Mouse (Mus musculus): ENCODE results near the gene Kmt5c. TPM values are rescaled to one million over a fixed set of nuclear protein-coding genes. Genes with fewer than 3 reads are reported as not detected.

Kmt5c gene
- polyA plus RNA-seq, 1 experiment from 2014 or later = 61.6 TPM

DNA sequence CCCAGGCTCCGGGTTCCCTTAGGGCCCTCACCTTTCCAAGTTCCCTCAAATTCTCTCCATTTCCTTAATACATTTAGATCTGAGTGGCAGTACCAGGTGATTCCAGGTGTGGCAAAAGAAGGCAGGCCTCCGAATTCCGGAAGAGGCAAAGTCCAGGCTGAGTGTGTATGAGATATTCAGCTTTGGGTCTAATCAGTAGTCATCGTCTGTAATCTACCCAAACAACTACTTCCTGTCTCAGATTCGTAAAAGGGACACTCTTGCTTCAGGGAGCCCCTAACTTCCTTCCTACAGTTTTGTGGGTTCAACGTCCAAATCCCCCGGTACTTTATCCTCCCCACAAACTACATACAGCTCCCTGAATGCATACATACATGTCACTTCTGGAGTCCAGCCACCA, 14.7 kb upstream of the Kmt5c start, which contains the start of gene Tmem150b:
Tmem150b (minus strand) TSS at position 81 of the 400 bp plus-strand sequence.
- ATAC-seq (ENCODE audit: low FRiP score, low read depth) = no peak
- H3K9me3 ChIP-seq = no peaks in the 10 kb centered on the region
- no peak within 1 kb of the TSS for H3K9ac ChIP-seq
- H3K27me3 ChIP-seq = no peaks in the 10 kb centered on the region
- 81% methylated on average over 7 of the region's 7 CpGs for WGBS
- H3K4me2 ChIP-seq (replicated peaks) = no peak within 1 kb of the TSS
- H3K36me3 ChIP-seq = no peaks in the 10 kb centered on the region
- H3K27ac ChIP-seq = no peak within 1 kb of the TSS
- H3K4me1 ChIP-seq = no peaks in the 10 kb centered on the region
- H3K4me3 ChIP-seq = no peak within 1 kb of the TSS

DNA sequence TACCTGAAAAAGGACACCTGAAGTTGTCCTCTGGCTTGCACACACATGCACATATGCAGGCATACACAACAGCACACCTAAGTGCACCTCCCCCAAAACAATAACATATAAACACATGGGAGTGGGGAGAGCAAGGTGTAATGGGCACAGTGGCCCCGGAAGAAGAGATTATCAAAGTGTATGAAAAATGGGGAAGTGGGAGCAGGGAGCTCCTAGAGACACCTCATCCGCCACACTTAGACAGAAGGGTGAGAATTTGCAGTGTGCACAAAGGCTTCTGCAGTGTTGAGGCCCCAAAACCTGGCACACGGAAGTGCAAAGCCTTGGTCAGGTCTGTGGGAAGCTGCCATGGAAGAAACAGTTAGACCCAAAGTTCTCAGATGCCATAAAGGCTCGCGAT, 8.8 kb upstream of the Kmt5c start:
- Histone ChIP-seq H3K4me3 (no peak overlapping the region), H3K27me3 (0 out of 2 replicates have a peak, but pooled peaks cover 3% of the 10 kb centered on the region), H3K4me2 (replicated peaks) (no peak overlapping the region), H3K9me3 (no peaks in the 10 kb centered on the region), H3K36me3 (no peaks in the 10 kb centered on the region), H3K9ac (no peak overlapping the region), H3K4me1 (no peaks in the 10 kb centered on the region), H3K27ac (no peak overlapping the region)
- no peak for ATAC-seq (ENCODE audit: low FRiP score, low read depth)
- WGBS = 77% methylated on average over 5 of the region's 5 CpGs

GRCm38 (mm10) chr7:4732968-4733392, 6.9 kb upstream of the Kmt5c start:
- H3K9me3 ChIP-seq = no peaks in the 10 kb centered on the region
- H3K4me2 ChIP-seq (replicated peaks) = no peak overlapping the region
- no peaks in the 10 kb centered on the region for H3K36me3 ChIP-seq
- 62% methylated on average over 6 of the region's 6 CpGs for WGBS
- H3K27ac ChIP-seq = no peak overlapping the region
- 0 out of 2 replicates have a peak, but pooled peaks cover 3% of the 10 kb centered on the region for H3K27me3 ChIP-seq
- H3K9ac ChIP-seq = no peak overlapping the region
- no peak for ATAC-seq (ENCODE audit: low FRiP score, low read depth)
- no peak overlapping the region for H3K4me3 ChIP-seq
- H3K4me1 ChIP-seq = no peaks in the 10 kb centered on the region

GRCm38 (mm10) chr7:4739041-4739543, 823 bp upstream of the Kmt5c start:
- ATAC-seq (ENCODE audit: low FRiP score, low read depth) = no peak
- Histone ChIP-seq H3K4me2 (replicated peaks) (peak overlapping the region; percentile 63), H3K36me3 (peaks cover 20% of the 10 kb centered on the region), H3K27ac (peak overlapping the region; percentile 85), H3K4me1 (peaks cover 32% of the 10 kb centered on the region), H3K4me3 (peak overlapping the region; percentile 78), H3K27me3 (no peaks in the 10 kb centered on the region), H3K9me3 (no peaks in the 10 kb centered on the region), H3K9ac (no peak overlapping the region)
- WGBS = 54% methylated on average over 10 of the region's 10 CpGs

DNA sequence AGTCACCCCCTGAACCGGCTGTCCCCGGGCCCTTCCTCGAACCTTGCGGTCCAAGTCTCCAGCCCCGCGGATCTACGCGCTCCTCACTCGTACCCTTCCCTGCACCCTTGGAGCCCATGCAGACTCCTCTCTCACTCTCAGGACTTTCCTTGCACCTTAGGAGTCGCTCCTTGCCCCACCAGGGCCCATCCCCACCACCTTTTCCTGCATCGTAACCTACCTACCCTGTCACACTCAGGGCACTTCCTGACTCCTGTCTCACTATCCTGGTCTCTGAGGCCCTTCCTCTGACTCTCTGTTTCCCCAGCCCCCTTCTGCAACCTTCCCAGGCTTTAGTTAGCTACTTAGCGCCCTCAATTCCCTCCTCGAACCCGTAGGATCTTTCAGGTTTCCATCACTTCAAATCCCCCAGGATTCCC, 403 bp downstream of the Kmt5c start:
- peak overlapping the region; percentile 86 for H3K9ac ChIP-seq
- H3K4me1 ChIP-seq = peaks cover 32% of the 10 kb centered on the region
- H3K36me3 ChIP-seq = peaks cover 25% of the 10 kb centered on the region
- no peaks in the 10 kb centered on the region for H3K9me3 ChIP-seq
- no peaks in the 10 kb centered on the region for H3K27me3 ChIP-seq
- ATAC-seq (ENCODE audit: low FRiP score, low read depth) = no peak; the same call in 1 of the 2 replicates
- H3K4me2 ChIP-seq (replicated peaks) = peak overlapping the region; percentile 90
- H3K27ac ChIP-seq = peak overlapping the region; percentile 89
- WGBS = 0% methylated on average over 11 of the region's 14 CpGs
- H3K4me3 ChIP-seq = peak overlapping the region; percentile 78

GRCm38 (mm10) chr7:4741151-4741550, 1.2 kb downstream of the Kmt5c start:
- Histone ChIP-seq H3K27ac (peak overlapping the region; percentile 89), H3K4me3 (peak overlapping the region; percentile 78), H3K4me2 (replicated peaks) (peak overlapping the region; percentile 90), H3K9me3 (no peaks in the 10 kb centered on the region), H3K27me3 (no peaks in the 10 kb centered on the region), H3K9ac (peak overlapping the region; percentile 86), H3K4me1 (peaks cover 32% of the 10 kb centered on the region), H3K36me3 (peaks cover 33% of the 10 kb centered on the region)
- WGBS = 12% methylated on average over 4 of the region's 4 CpGs
- ATAC-seq (ENCODE audit: low FRiP score, low read depth) = no peak

DNA sequence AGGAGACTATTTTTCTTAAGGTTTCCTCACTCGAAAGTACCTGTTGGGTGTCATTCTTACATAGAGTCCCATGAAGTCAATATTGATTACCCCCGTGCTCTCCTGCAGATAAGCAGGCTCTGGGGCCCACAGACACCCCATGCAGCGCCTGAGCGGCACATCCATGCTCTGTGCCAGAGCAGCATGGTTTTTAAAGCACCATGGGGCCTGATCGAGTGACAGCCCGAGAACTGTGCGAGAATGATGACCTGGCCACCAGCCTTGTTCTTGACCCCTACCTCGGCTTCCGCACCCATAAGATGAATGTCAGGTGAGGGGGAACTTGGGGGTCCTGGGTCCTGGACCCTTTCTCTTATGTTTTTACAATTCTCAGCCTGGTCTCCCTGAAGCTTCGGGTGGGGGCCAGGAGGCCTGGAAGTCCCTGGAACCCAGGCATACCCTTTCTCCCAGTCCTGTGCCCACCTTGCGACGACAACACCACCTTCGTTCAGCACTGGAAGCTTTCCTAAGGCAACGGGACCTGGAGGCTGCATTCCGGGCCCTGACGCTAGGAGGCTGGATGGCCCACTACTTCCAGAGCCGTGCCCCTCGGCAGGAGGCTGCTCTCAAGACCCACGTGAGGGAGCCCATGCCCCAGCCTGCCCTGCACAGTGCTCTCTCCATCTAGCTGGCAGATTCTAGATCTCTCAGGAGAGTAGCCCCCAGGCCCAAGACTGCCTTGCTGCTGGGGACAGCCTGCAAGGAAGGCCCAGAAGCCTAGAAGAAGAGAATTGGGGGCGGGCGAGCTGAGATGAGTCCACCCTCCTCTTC, 2.0 kb downstream of the Kmt5c start:
- H3K4me2 ChIP-seq (replicated peaks) = peak overlapping the region; percentile 90
- peaks cover 41% of the 10 kb centered on the region for H3K36me3 ChIP-seq
- no peak for ATAC-seq (ENCODE audit: low FRiP score, low read depth)
- H3K9ac ChIP-seq = peak overlapping the region; percentile 86
- H3K9me3 ChIP-seq = no peaks in the 10 kb centered on the region
- WGBS = 82% methylated on average over 21 of the region's 21 CpGs
- H3K27me3 ChIP-seq = no peaks in the 10 kb centered on the region
- H3K27ac ChIP-seq = 0 out of 2 replicates have a peak overlapping the region, but pooled peaks have one; percentile 89
- H3K4me3 ChIP-seq = peak overlapping the region; percentile 78
- H3K4me1 ChIP-seq = peaks cover 32% of the 10 kb centered on the region

- Histone ChIP-seq H3K27me3 (no peaks in the 10 kb centered on the region), H3K9ac (peak overlapping the region; percentile 86), H3K4me3 (0 out of 2 replicates have a peak overlapping the region, but pooled peaks have one; percentile 3), H3K36me3 (peaks cover 44% of the 10 kb centered on the region), H3K9me3 (no peaks in the 10 kb centered on the region), H3K4me2 (replicated peaks) (0 out of 2 replicates have a peak overlapping the region, but pooled peaks have one; percentile 7), H3K27ac (no peak overlapping the region), H3K4me1 (peaks cover 32% of the 10 kb centered on the region)
- WGBS = 91% methylated on average over 6 of the region's 6 CpGs
- ATAC-seq (ENCODE audit: low FRiP score, low read depth) = no peak
Measured at GRCm38 (mm10) chr7:4742482-4742819, 2.5 kb downstream of the Kmt5c start.

GRCm38 (mm10) chr7:4743354-4743753, 3.4 kb downstream of the Kmt5c start:
- Histone ChIP-seq H3K4me1 (peaks cover 32% of the 10 kb centered on the region), H3K27ac (no peak overlapping the region), H3K4me3 (no peak overlapping the region), H3K4me2 (replicated peaks) (no peak overlapping the region), H3K36me3 (peaks cover 44% of the 10 kb centered on the region), H3K9me3 (no peaks in the 10 kb centered on the region), H3K27me3 (no peaks in the 10 kb centered on the region), H3K9ac (no peak overlapping the region; the same call in 1 of the 2 replicates)
- WGBS = 69% methylated on average over 2 of the region's 2 CpGs
- ATAC-seq (ENCODE audit: low FRiP score, low read depth) = no peak

GRCm38 (mm10) chr7:4744886-4745285, 5.0 kb downstream of the Kmt5c start:
- 95% methylated on average over 6 of the region's 6 CpGs for WGBS
- peaks cover 53% of the 10 kb centered on the region for H3K36me3 ChIP-seq
- no peak overlapping the region for H3K4me2 ChIP-seq (replicated peaks)
- no peak for ATAC-seq (ENCODE audit: low FRiP score, low read depth)
- H3K4me3 ChIP-seq = no peak overlapping the region
- H3K27ac ChIP-seq = no peak overlapping the region
- peaks cover 25% of the 10 kb centered on the region for H3K4me1 ChIP-seq
- H3K9me3 ChIP-seq = no peaks in the 10 kb centered on the region
- H3K27me3 ChIP-seq = no peaks in the 10 kb centered on the region
- no peak overlapping the region for H3K9ac ChIP-seq

DNA sequence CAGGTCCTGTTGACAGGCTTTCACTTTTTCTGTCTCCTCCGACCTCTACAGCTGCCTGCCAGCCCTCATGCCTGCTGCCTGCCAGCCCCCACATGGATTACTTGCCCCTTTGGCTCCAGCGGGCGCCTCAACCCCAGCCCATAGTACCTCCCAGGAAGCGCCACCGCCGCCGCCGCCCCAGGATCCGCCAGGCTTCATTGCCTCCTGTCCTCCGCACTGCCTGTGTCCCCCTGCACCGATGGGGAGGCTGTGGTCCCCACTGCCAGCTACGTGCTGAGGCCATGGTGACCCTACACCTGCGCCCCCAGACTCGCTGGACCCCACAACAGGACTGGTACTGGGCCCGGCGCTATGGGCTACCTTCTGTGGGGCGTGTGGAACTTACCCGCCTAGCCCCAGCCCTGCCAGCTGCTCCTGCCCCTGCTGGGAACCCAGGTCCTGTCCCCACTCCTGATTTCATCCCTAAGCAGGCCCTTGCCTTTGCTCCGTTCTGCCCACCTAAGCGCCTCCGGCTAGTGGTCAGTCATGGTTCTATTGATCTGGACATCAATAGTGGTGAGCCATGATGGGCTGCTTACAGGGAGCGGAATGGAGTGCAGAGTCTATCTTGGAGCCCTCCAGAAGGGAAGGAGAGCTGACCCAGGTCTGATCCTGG, 6.5 kb downstream of the Kmt5c start:
- Histone ChIP-seq H3K4me1 (peaks cover 17% of the 10 kb centered on the region), H3K36me3 (peaks cover 53% of the 10 kb centered on the region), H3K27ac (no peak overlapping the region), H3K4me2 (replicated peaks) (no peak overlapping the region), H3K4me3 (no peak overlapping the region), H3K9ac (no peak overlapping the region), H3K9me3 (no peaks in the 10 kb centered on the region), H3K27me3 (no peaks in the 10 kb centered on the region)
- 84% methylated on average over 22 of the region's 22 CpGs for WGBS
- ATAC-seq (ENCODE audit: low FRiP score, low read depth) = no peak

Data from limb, embryonic 13.5 days (tissue).